Mouse (Mus musculus) liver, embryonic 14.5 days (tissue): ENCODE data around the gene Slc1a2.

ENCODE experiments used
- CTCF ChIP-seq: IDR thresholded peaks from 2 replicates; pipeline ENCODE4 v1.5.1; 2016; ENCODE audit warnings: antibody characterized with exemption, low read depth, control low read depth
- EP300 ChIP-seq: IDR thresholded peaks from 2 replicates; pipeline ENCODE4 v1.6.1; 2016; ENCODE audit warnings: antibody characterized with exemption, low read depth

- TF ChIP-seq EP300 (no peak), CTCF (no peak)
Measured at GRCm38 (mm10) chr2:102820225-102820711, 161.8 kb downstream of the Slc1a2 start.
